Mouse (Mus musculus) CH12.LX (cell line): ENCODE data around the gene Snx9. TPM values are rescaled to one million over a fixed set of nuclear protein-coding genes. Genes with fewer than 3 reads are reported as not detected.

ENCODE experiments used
- DNase-seq: peaks from one replicate; pipeline ENCODE4 v3.0.0-alpha.2; 2013; ENCODE audit errors: extremely low read depth
- H3K27ac ChIP-seq: 2 replicates; pipeline ENCODE4 v1.5.1; 2012; ENCODE audit warnings: low read depth, mild to moderate bottlenecking, control low read depth, moderate library complexity; ENCODE audit not compliant: insufficient read depth
- H3K27me3 ChIP-seq: replicated peaks from 2 replicates; pipeline ENCODE3; 2012; ENCODE audit warnings: inconsistent platforms
- H3K36me3 ChIP-seq, 2 experiments: replicated peaks in 1 of 2; 2 replicates each; pipeline versions ENCODE3 to v1.6.1; 2012; ENCODE audit warnings: inconsistent platforms in 1 of 2, low read length in 1 of 2, mild to moderate bottlenecking in 1 of 2, mixed read lengths in 1 of 2, moderate library complexity in 1 of 2; ENCODE audit not compliant: control insufficient read depth in 1 of 2, insufficient read depth in 1 of 2
- H3K4me1 ChIP-seq, 2 experiments: 2 replicates each; pipeline ENCODE4 v1.6.1; 2012; ENCODE audit warnings: inconsistent platforms in 1 of 2, moderate library complexity in 1 of 2; ENCODE audit not compliant: insufficient read depth in 2 of 2, control insufficient read depth in 1 of 2
- H3K4me2 ChIP-seq: 2 replicates; pipeline ENCODE4 v1.6.1; 2012; ENCODE audit warnings: low read depth, mild to moderate bottlenecking, control low read depth; ENCODE audit not compliant: poor library complexity, insufficient read depth, severe bottlenecking
- H3K4me3 ChIP-seq, 3 experiments: fragments of 150-350 bp in 1 of 3; sonication (generic) in 1 of 3; replicated peaks in 1 of 3; 2 replicates each; pipeline versions ENCODE3 to v1.5.1; 2011 to 2012; ENCODE audit warnings: low read depth in 2 of 3, low read length in 2 of 3, mild to moderate bottlenecking in 2 of 3, moderate library complexity in 2 of 3, control low read depth in 1 of 3, improper control_type of control experiment in 1 of 3, inconsistent platforms in 1 of 3, mixed read lengths in 1 of 3; ENCODE audit not compliant: poor library complexity in 1 of 3
- H3K79me2 ChIP-seq: replicated peaks from 2 replicates; pipeline ENCODE4 v1.6.1; 2012; ENCODE audit warnings: mild to moderate bottlenecking, moderate library complexity; ENCODE audit not compliant: control insufficient read depth, poor library complexity, insufficient read depth, severe bottlenecking; ENCODE audit errors: extremely low read depth
- H3K9ac ChIP-seq: 2 replicates; pipeline ENCODE4 v1.6.1; 2012; ENCODE audit warnings: low read depth, mild to moderate bottlenecking, control low read depth, moderate library complexity; ENCODE audit not compliant: insufficient read depth
- H3K9me3 ChIP-seq: replicated peaks from 2 replicates; pipeline ENCODE3; 2012; ENCODE audit warnings: low read length, inconsistent platforms, mixed read lengths
- EP300 ChIP-seq: IDR thresholded peaks from 2 replicates; pipeline ENCODE4 v1.6.1; 2011; ENCODE audit warnings: low read length, improper control_type of control experiment
- ETS1 ChIP-seq: conservative IDR thresholded peaks from 2 replicates; pipeline ENCODE4 v1.6.1; 2012; ENCODE audit warnings: low read depth, mild to moderate bottlenecking, inconsistent platforms, low read length, improper control_type of control experiment, moderate library complexity
- IRF4 ChIP-seq: IDR thresholded peaks from 2 replicates; pipeline ENCODE4 v1.6.1; 2014; ENCODE audit warnings: low read depth, mild to moderate bottlenecking, inconsistent platforms, low read length, improper control_type of control experiment
- JUN ChIP-seq: IDR thresholded peaks from 2 replicates; pipeline ENCODE4 v1.6.1; 2011; ENCODE audit warnings: low read depth, mild to moderate bottlenecking, low read length, improper control_type of control experiment, moderate library complexity; ENCODE audit not compliant: insufficient read depth
- KAT2A ChIP-seq: IDR thresholded peaks from 2 replicates; pipeline ENCODE4 v1.6.1; 2012; ENCODE audit warnings: low read length, improper control_type of control experiment, inconsistent platforms; ENCODE audit not compliant: insufficient replicate concordance
- MXI1 ChIP-seq: IDR thresholded peaks from 2 replicates; pipeline ENCODE4 v1.6.1; 2011; ENCODE audit warnings: mild to moderate bottlenecking, low read depth, low read length, improper control_type of control experiment
- MYC ChIP-seq: IDR thresholded peaks from 2 replicates; pipeline ENCODE4 v1.6.1; 2011; ENCODE audit warnings: low read depth, mild to moderate bottlenecking, improper control_type of control experiment, low read length
- NRF1 ChIP-seq: IDR thresholded peaks from 2 replicates; pipeline ENCODE4 v1.6.1; 2014; ENCODE audit warnings: low read depth, mild to moderate bottlenecking, inconsistent platforms, low read length, improper control_type of control experiment, moderate library complexity
- POLR2AphosphoS2 ChIP-seq: IDR thresholded peaks from 2 replicates; pipeline ENCODE4 v1.6.1; 2011; ENCODE audit warnings: low read depth, low read length, improper control_type of control experiment
- TCF12 ChIP-seq: IDR thresholded peaks from 2 replicates; pipeline ENCODE4 v1.6.1; 2014; ENCODE audit warnings: low read depth, mild to moderate bottlenecking, inconsistent platforms, low read length, improper control_type of control experiment
- ZMIZ1 ChIP-seq: IDR thresholded peaks from 2 replicates; pipeline ENCODE4 v1.6.1; 2012; ENCODE audit warnings: low read depth, mild to moderate bottlenecking, inconsistent platforms, low read length, improper control_type of control experiment
- dilution Hi-C: fragments of 300-500 bp; cut with MboI; formaldehyde crosslinking; loops from 2 replicates; pipeline ENCODE4 v1.14.3; 2020; ENCODE audit warnings: low sequenced_read_pairs; ENCODE audit not compliant: extremely low pct_unique_long_range_greater_than_20kb, extremely low pct_ligation_motif_present
- in situ Hi-C: fragments of 300-500 bp; cut with MboI; formaldehyde crosslinking; loops from 3 replicates; pipeline ENCODE4 v1.14.3; 2019; ENCODE audit warnings: low sequenced_read_pairs, low pct_ligation_motif_present, low pct_unique_long_range_greater_than_20kb, mixed read lengths
- polyA plus RNA-seq: library from polyadenylated mRNA; unstranded; fragments of >175 nt; gene quantifications from 2 replicates; pipeline ENCODE4 v1.2.1, GENCODE M21; 2012; ENCODE audit warnings: low read depth; ENCODE audit not compliant: insufficient read length
- total RNA-seq, 2 experiments: library from RNA; depleted of rRNA; stranded (reverse); fragments of 300-350 nt in 1 of 2; fragments of >200 nt in 1 of 2; gene quantifications; 2 replicates each; pipeline ENCODE4 v1.2.3; 2012 to 2014

Snx9 gene
- total and polyA plus RNA-seq, 3 experiments = 16.3 to 26.3 (median 17.1) TPM

DNA sequence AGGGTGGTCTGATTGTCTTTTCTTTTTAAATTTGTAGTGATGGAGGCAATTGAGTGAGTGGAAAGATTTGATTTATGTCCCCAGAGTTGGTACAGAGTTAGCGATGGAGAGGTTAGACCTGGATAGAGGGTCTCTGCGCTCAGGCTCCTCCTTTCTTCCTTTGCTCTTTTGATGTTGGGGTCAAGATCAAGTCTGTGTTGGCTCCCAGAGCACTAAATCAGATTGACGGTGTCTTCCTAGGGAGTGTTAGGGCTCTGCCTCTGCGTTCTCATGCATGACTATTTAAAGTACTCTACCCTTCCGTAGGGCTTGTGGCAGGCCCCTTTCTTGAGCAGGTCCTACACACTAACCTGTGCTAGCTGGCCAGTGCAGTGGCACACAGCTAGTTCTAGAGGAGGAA, 28.9 kb downstream of the Snx9 start:
- Histone ChIP-seq H3K79me2 (0 out of 2 replicates have a peak, but pooled peaks cover 2% of the 10 kb centered on the region), H3K9me3 (no peaks in the 10 kb centered on the region), H3K9ac (no peak overlapping the region), H3K4me1 (peaks cover 0 to 12% of the 10 kb centered on the region in 2 experiments; a peak in 1 of 4 replicates), H3K36me3 (peaks cover 0 to 28% of the 10 kb centered on the region in 2 experiments), H3K4me2 (no peak overlapping the region), H3K27ac (no peak overlapping the region), H3K4me3 (no peak overlapping the region), H3K27me3 (no peaks in the 10 kb centered on the region)
- in situ Hi-C loops = no loop called here
- TF ChIP-seq JUN = no peak
- no peak for TF ChIP-seq ZMIZ1
- DNase-seq = no peak
- dilution Hi-C loops = no loop called here

DNA sequence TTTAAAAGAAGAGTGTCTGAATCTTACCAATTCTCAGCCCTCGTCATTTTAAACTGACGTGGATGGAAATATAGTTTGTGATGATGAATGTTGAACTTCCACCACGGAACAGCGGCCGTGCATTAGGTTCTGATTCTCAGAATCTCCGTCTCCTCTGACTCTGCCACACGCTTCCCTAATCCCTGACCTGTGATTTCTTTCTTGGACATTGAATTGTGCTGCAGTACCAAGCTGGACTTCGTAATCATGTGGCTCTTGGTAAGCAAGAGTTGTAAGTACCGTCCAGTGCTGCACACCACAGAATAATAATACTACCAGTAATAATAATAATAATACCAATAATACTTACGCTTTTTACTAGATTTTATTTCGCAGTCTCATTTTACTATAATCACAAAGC, 29.6 kb downstream of the Snx9 start:
- H3K4me2 ChIP-seq = no peak overlapping the region
- no peak overlapping the region for H3K4me3 ChIP-seq
- dilution Hi-C loops (no loop called here), in situ Hi-C loops (no loop called here)
- peaks cover 0 to 28% of the 10 kb centered on the region in 2 experiments for H3K36me3 ChIP-seq
- H3K27ac ChIP-seq = no peak overlapping the region
- no peaks in the 10 kb centered on the region for H3K9me3 ChIP-seq
- peaks cover 0 to 12% of the 10 kb centered on the region in 2 experiments; a peak in 1 of 4 replicates for H3K4me1 ChIP-seq
- H3K79me2 ChIP-seq = 0 out of 2 replicates have a peak, but pooled peaks cover 2% of the 10 kb centered on the region
- DNase-seq = no peak
- H3K9ac ChIP-seq = no peak overlapping the region
- TF ChIP-seq NRF1 (no peak), MYC (no peak), KAT2A (no peak), MXI1 (no peak), IRF4 (no peak), EP300 (no peak), TCF12 (no peak), POLR2AphosphoS2 (no peak), ETS1 (no peak)
- TF ChIP-seq, all 38 proteins: peak for 0
- no peaks in the 10 kb centered on the region for H3K27me3 ChIP-seq

DNA sequence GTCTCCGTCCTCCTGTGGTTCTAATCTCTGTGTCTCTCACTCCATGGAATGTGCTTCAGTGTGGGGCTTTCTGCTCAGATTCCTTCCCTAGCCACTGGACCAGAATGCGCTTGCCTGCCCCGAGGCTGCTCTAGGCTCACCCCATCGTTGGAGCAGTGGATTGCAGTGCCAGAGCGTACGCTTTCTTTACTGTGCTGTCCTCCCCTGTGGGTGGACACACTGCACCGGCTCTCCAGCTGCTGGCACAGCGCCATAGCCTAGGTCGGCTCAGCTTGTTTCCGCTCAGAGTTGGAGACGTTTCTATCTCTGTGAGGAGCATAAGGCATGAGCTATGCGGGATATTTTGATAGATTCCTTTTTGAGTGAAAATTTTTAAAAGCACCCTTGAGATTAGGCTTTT, 31.4 kb downstream of the Snx9 start:
- Histone ChIP-seq H3K4me2 (no peak overlapping the region), H3K9me3 (no peaks in the 10 kb centered on the region), H3K4me1 (0 out of 4 replicates have a peak, but pooled peaks cover 0 to 6% of the 10 kb centered on the region in 2 experiments), H3K79me2 (0 out of 2 replicates have a peak, but pooled peaks cover 2% of the 10 kb centered on the region), H3K9ac (no peak overlapping the region), H3K27ac (no peak overlapping the region), H3K36me3 (peaks cover 0 to 29% of the 10 kb centered on the region in 2 experiments), H3K27me3 (no peaks in the 10 kb centered on the region), H3K4me3 (no peak overlapping the region)
- no peak for DNase-seq
- no peak for TF ChIP-seq ZMIZ1
- in situ Hi-C loops (no loop called here), dilution Hi-C loops (no loop called here)
